Mouse (Mus musculus) thymus, adult 2 months (tissue): ENCODE results near the gene Gipc2.

Experiments
- CTCF ChIP-seq: fragments of 200-500 bp; IDR thresholded peaks from 2 replicates; pipeline ENCODE4 v1.5.1; 2012; ENCODE audit warnings: mild to moderate bottlenecking, control low read depth, low read length, moderate library complexity, borderline replicate concordance; ENCODE audit not compliant: control insufficient read depth, poor library complexity, insufficient read depth; ENCODE audit errors: extremely low read depth
- POLR2A ChIP-seq: fragments of 200-500 bp; IDR thresholded peaks from 2 replicates; pipeline ENCODE4 v1.6.1; 2012; ENCODE audit warnings: mild to moderate bottlenecking, low read length, control low read depth, moderate library complexity; ENCODE audit not compliant: control insufficient read depth, poor library complexity, insufficient read depth; ENCODE audit errors: extremely low read depth

GRCm38 (mm10) chr3:152149863-152150262 lies 16.2 kb downstream of the Gipc2 start:
- TF ChIP-seq CTCF = no peak
- TF ChIP-seq POLR2A = no peak
